Mouse (Mus musculus): ENCODE results near the gene Ggn. TPM values are rescaled to one million over a fixed set of nuclear protein-coding genes. Genes with fewer than 3 reads are reported as not detected.
"Not testable (repeated sequence)": the region's sequence is repeated elsewhere in the genome, so short reads cannot be mapped to it uniquely, and the experiment has no call there.

Gene Ggn
- polyA plus RNA-seq (2021) = 3.1 TPM

- ChIA-PET POLR2A (interaction anchor here (1.8 kb wide), 1 partner anchor 10 kb away, joined by 7 read pairs; the partner anchor contains the start of gene Psmd8), CTCF (interaction anchor here (1.0 to 1.4 kb wide), 2 partner anchors 9 to 15 kb away, joined by 3 to 9 read pairs; no protein-coding TSS in a partner anchor)
- no peaks in the 10 kb centered on the region for H3K27me3 ChIP-seq
- in situ Hi-C loops (cut with MboI; ENCODE audit: low pct_unique_long_range_greater_than_20kb) = no loop called here
- no peak for TF ChIP-seq CTCF (IDR thresholded peaks at IDR 0.05)
- ATAC-seq (peak; percentile 65), DNase-seq (ENCODE audit: low read depth, low spot score) (no peak)
Observed at GRCm38 (mm10) chr7:29170066-29170754, at the start of gene Ggn, which contains the start of gene Spred3. Ggn (plus strand) TSS chr7:29170210. Spred3 (minus strand) TSS chr7:29170411.

GRCm38 (mm10) chr7:29122821-29123220, 47.2 kb upstream of the Ggn start:
- H3K27me3 ChIP-seq = peaks cover 4% of the 10 kb centered on the region
- DNase-seq (ENCODE audit: low read depth, low spot score) (no peak), ATAC-seq (no peak)
- CTCF ChIA-PET = no interaction called here
- in situ Hi-C loops (cut with MboI; ENCODE audit: low pct_unique_long_range_greater_than_20kb) = loop anchor here (25.0 kb wide), 1 partner anchor 414 kb away; no protein-coding TSS in a partner anchor
- POLR2A ChIA-PET = no interaction called here
- no peak for TF ChIP-seq CTCF (IDR thresholded peaks at IDR 0.05)

GRCm38 (mm10) chr7:29123531-29124358, 46.3 kb upstream of the Ggn start:
- DNase-seq (ENCODE audit: low read depth, low spot score) (no peak), ATAC-seq (no peak)
- POLR2A ChIA-PET = no interaction called here
- no peak for TF ChIP-seq CTCF (IDR thresholded peaks at IDR 0.05)
- in situ Hi-C loops (cut with MboI; ENCODE audit: low pct_unique_long_range_greater_than_20kb) = loop anchor here (25.0 kb wide), 1 partner anchor 414 kb away; no protein-coding TSS in a partner anchor
- peaks cover 4% of the 10 kb centered on the region for H3K27me3 ChIP-seq
- CTCF ChIA-PET = no interaction called here

GRCm38 (mm10) chr7:29124970-29125369, 45.0 kb upstream of the Ggn start, which contains the start of gene Ryr1:
Ryr1 (minus strand) TSS chr7:29125179.
- ATAC-seq (peak; percentile 65), DNase-seq (ENCODE audit: low read depth, low spot score) (no peak)
- ChIA-PET CTCF (interaction anchor here (2.0 to 2.1 kb wide), 2 partner anchors 21 to 119 kb away, joined by 5 to 10 read pairs; no protein-coding TSS in a partner anchor), POLR2A (no interaction called here)
- TF ChIP-seq CTCF (IDR thresholded peaks at IDR 0.05) = no peak
- H3K27me3 ChIP-seq = no peaks in the 10 kb centered on the region
- in situ Hi-C loops (cut with MboI; ENCODE audit: low pct_unique_long_range_greater_than_20kb) = loop anchor here (5.0 to 25.0 kb wide), 2 partner anchors 167 to 412 kb away; no protein-coding TSS in a partner anchor

- no peaks in the 10 kb centered on the region for H3K27me3 ChIP-seq
- DNase-seq (ENCODE audit: low read depth, low spot score) (peak; percentile 24), ATAC-seq (no peak)
- CTCF ChIA-PET = interaction anchor here (0.6 to 2.1 kb wide), 10 partner anchors 20 to 175 kb away, joined by 3 to 12 read pairs (median 4); no protein-coding TSS in a partner anchor
- POLR2A ChIA-PET = no interaction called here
- in situ Hi-C loops (cut with MboI; ENCODE audit: low pct_unique_long_range_greater_than_20kb) = loop anchor here (5.0 kb wide), 1 partner anchor 166 kb away; no protein-coding TSS in a partner anchor
- TF ChIP-seq CTCF (IDR thresholded peaks at IDR 0.05) = peak; percentile 86
Observed at GRCm38 (mm10) chr7:29126173-29126915, 43.7 kb upstream of the Ggn start.

GRCm38 (mm10) chr7:29128725-29129124, 41.3 kb upstream of the Ggn start:
- ATAC-seq = no peak
- CTCF ChIA-PET = interaction anchor here (0.9 to 2.6 kb wide), 3 partner anchors 32 to 172 kb away, joined by 4 to 8 read pairs (median 4); no protein-coding TSS in a partner anchor

GRCm38 (mm10) chr7:29134230-29134629, 35.8 kb upstream of the Ggn start:
- CTCF ChIA-PET = no interaction called here
- in situ Hi-C loops (cut with MboI; ENCODE audit: low pct_unique_long_range_greater_than_20kb) = no loop called here
- TF ChIP-seq CTCF (IDR thresholded peaks at IDR 0.05) = no peak
- DNase-seq (ENCODE audit: low read depth, low spot score) (no peak), ATAC-seq (no peak)
- POLR2A ChIA-PET = no interaction called here
- H3K27me3 ChIP-seq = peaks cover 27% of the 10 kb centered on the region

More at GRCm38 (mm10) chr7:29128725-29129124, 41.3 kb upstream of the Ggn start:
- DNase-seq (ENCODE audit: low read depth, low spot score) = no peak
- POLR2A ChIA-PET = no interaction called here
- TF ChIP-seq CTCF (IDR thresholded peaks at IDR 0.05) = peak; percentile 70
- in situ Hi-C loops (cut with MboI; ENCODE audit: low pct_unique_long_range_greater_than_20kb) = loop anchor here (5.0 kb wide), 1 partner anchor 164 kb away; no protein-coding TSS in a partner anchor
- peaks cover 4% of the 10 kb centered on the region for H3K27me3 ChIP-seq

- CTCF ChIA-PET = no interaction called here
- TF ChIP-seq CTCF (IDR thresholded peaks at IDR 0.05) = no peak
- peaks cover 27% of the 10 kb centered on the region for H3K27me3 ChIP-seq
- no peak for ATAC-seq
- in situ Hi-C loops (cut with MboI; ENCODE audit: low pct_unique_long_range_greater_than_20kb) = loop anchor here (5.0 kb wide), 1 partner anchor 97 kb away; the partner anchor contains the start of gene Kcnk6
- POLR2A ChIA-PET = no interaction called here
- no peak for DNase-seq (ENCODE audit: low read depth, low spot score)
Observed at GRCm38 (mm10) chr7:29134693-29135386, 35.2 kb upstream of the Ggn start, which contains the start of gene Rasgrp4. Rasgrp4 (plus strand) TSS chr7:29134851.

GRCm38 (mm10) chr7:29137429-29137828, 32.6 kb upstream of the Ggn start:
- no peak for ATAC-seq
- no peak for TF ChIP-seq CTCF (IDR thresholded peaks at IDR 0.05)
- CTCF ChIA-PET = no interaction called here
- POLR2A ChIA-PET = interaction anchor here (0.7 kb wide), 1 partner anchor 138 kb away, joined by 8 read pairs; no protein-coding TSS in a partner anchor
- in situ Hi-C loops (cut with MboI; ENCODE audit: low pct_unique_long_range_greater_than_20kb) = loop anchor here (5.0 kb wide), 1 partner anchor 95 kb away; the partner anchor contains the start of gene Kcnk6
- no peak for DNase-seq (ENCODE audit: low read depth, low spot score)
- peaks cover 27% of the 10 kb centered on the region for H3K27me3 ChIP-seq

- ChIA-PET CTCF (interaction anchor here (0.8 kb wide), 1 partner anchor 8 kb away, joined by 3 read pairs; no protein-coding TSS in a partner anchor), POLR2A (interaction anchor here (1.2 kb wide), 1 partner anchor 16 kb away, joined by 3 read pairs; no protein-coding TSS in a partner anchor)
- ATAC-seq; DNase-seq (ENCODE audit: low read depth, low spot score): not testable (repeated sequence)
- in situ Hi-C loops (cut with MboI; ENCODE audit: low pct_unique_long_range_greater_than_20kb) = loop anchor here (5.0 kb wide), 1 partner anchor 93 kb away; the partner anchor contains the start of gene Kcnk6
- peaks cover 23% of the 10 kb centered on the region for H3K27me3 ChIP-seq
Observed at GRCm38 (mm10) chr7:29139237-29139636, 30.8 kb upstream of the Ggn start.

Measured in Patski (cell line).